Mouse (Mus musculus) heart, embryonic 11.5 days (tissue): Measurements from ENCODE around the gene Pla1a. TPM values are rescaled to one million over a fixed set of nuclear protein-coding genes. Genes with fewer than 3 reads are reported as not detected.

Experiments used
- ATAC-seq: fragments of 200-750 bp; cut with Nextera tagmentation; replicated peaks from 2 replicates; pipeline ENCODE4 v1.8.0; 2017; ENCODE audit warnings: moderate library complexity; ENCODE audit not compliant: insufficient number of reproducible peaks, low FRiP score, low TSS enrichment
- H3K27ac ChIP-seq: fragments of 300-500 bp; sonication (generic); 2 replicates; pipeline ENCODE4 v1.5.1; 2014; ENCODE audit warnings: mild to moderate bottlenecking, low read depth, low read length
- H3K27me3 ChIP-seq: fragments of 300-500 bp; sonication (generic); 2 replicates; pipeline ENCODE4 v1.6.1; 2014; ENCODE audit warnings: mild to moderate bottlenecking, low read length, mixed read lengths; ENCODE audit not compliant: control insufficient read depth, insufficient read depth
- H3K36me3 ChIP-seq: fragments of 300-500 bp; sonication (generic); 2 replicates; pipeline ENCODE4 v1.6.1; 2014; ENCODE audit warnings: mild to moderate bottlenecking, low read length, moderate library complexity, mixed read lengths; ENCODE audit not compliant: control insufficient read depth, insufficient read depth
- H3K4me1 ChIP-seq: fragments of 300-500 bp; sonication (generic); 2 replicates; pipeline ENCODE4 v1.6.1; 2014; ENCODE audit warnings: low read length; ENCODE audit not compliant: control insufficient read depth, insufficient read depth
- H3K4me2 ChIP-seq: fragments of 300-500 bp; sonication (generic); 2 replicates; pipeline ENCODE4 v1.6.1; 2014; ENCODE audit warnings: mild to moderate bottlenecking, moderate library complexity
- H3K4me3 ChIP-seq: fragments of 300-500 bp; sonication (generic); 2 replicates; pipeline ENCODE4 v1.5.1; 2014; ENCODE audit warnings: low read depth, low read length
- H3K9ac ChIP-seq: fragments of 300-500 bp; sonication (generic); 2 replicates; pipeline ENCODE4 v1.6.1; 2014; ENCODE audit warnings: mild to moderate bottlenecking, low read depth, low read length, moderate library complexity
- H3K9me3 ChIP-seq: fragments of 300-500 bp; sonication (generic); replicated peaks from 2 replicates; pipeline ENCODE4 v1.6.1; 2016; ENCODE audit warnings: low read length; ENCODE audit not compliant: control insufficient read depth
- WGBS: fragments of 180-500 bp; shearing (Covaris S2); extraction: QIAGEN DNeasy Blood & Tissue Kit; methylation state at CpG from one replicate; pipeline ENCODE4 v1.1.7; 2014; ENCODE audit not compliant: insufficient replicate concordance; 5-methylcytosine and 5-hydroxymethylcytosine counted together
- polyA plus RNA-seq: library from polyadenylated mRNA; unstranded; fragments of >200 nt; fragmentation: Nextera tagmentation; extraction: Ambion mirVana; gene quantifications from 2 replicates; pipeline ENCODE4 v1.2.1, GENCODE M21; 2014

The Pla1a gene
- polyA plus RNA-seq, 1 experiment from 2014 or later: 0.43 TPM

DNA sequence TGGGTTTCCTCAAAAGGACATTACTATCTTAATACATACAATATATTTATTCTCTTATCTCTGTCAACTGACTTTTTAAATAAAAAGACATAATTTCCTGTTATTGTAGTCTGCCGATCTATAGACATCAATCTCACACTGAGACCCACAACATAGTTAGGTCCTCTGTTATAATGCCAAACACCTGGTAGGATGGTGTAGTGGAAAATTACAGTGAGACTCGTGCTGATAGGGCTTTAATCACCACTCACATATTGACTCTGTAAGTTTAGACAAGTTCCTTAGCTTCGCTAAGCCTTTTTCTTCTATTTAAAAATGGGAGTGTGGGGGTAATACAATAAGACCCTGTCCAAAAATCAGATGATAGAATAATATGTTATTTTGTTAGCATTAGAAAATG lies 73.1 kb downstream of the Pla1a start:
- Histone ChIP-seq H3K9me3 (no peaks in the 10 kb centered on the region), H3K4me2 (no peak overlapping the region), H3K27me3 (no peaks in the 10 kb centered on the region), H3K4me3 (no peak overlapping the region), H3K27ac (no peak overlapping the region), H3K9ac (no peak overlapping the region), H3K36me3 (0 out of 2 replicates have a peak, but pooled peaks cover 3% of the 10 kb centered on the region), H3K4me1 (peaks cover 34% of the 10 kb centered on the region)
- no peak for ATAC-seq
- WGBS: 56% methylated on average over 3 of the region's 3 CpGs

DNA sequence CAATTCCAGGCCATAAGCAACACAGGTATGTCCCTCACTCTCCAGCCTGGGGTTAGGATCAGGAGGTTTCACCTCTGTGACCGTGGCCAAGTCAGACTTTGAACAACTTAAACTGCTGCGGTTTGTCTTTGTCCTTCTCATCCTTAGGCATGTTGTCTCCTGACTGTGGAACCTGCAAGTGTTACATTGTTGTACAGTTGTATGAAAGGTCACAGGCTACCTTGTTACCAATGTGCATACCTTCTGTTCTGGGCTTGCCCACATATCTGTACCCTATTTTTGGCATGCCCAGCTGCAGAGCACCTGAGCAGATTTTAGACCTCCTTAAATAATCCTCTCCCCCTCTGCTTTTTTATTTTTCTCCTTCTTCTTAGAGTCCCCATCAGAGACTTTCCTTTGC lies 73.7 kb downstream of the Pla1a start:
- peaks cover 35% of the 10 kb centered on the region for H3K4me1 ChIP-seq
- 76% methylated on average over 2 of the region's 2 CpGs for WGBS

DNA sequence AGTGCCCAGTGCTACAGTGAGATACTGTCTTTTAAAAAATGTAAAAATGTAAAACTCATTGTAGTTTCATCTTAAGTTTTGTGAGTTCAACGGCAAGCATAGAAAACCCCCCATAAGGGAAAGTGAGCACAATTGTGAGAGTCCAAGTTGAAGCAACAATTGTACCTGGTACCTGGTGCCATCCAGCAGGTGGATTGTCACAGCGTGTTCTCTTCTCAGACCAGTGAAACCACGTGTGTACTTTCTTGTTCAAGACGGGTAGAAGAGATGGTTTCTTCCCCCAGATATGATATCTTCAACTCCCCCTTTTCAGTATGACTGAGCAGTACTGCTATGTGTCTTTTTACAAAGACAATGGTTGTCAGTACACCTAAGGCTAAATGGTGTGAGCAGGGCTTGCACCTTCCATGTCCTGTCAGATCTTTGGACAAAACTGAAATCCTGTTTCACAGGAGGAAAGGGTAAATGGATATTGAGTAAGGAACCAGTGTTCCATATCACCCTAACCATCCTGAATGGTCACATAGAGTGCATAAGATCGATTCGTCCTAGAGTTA lies 74.6 kb downstream of the Pla1a start:
- 87% methylated on average over 6 of the region's 6 CpGs for WGBS

More for the DNA sequence above, 73.7 kb downstream of the Pla1a start:
- no peak overlapping the region for H3K9ac ChIP-seq
- no peak overlapping the region for H3K4me2 ChIP-seq
- no peak overlapping the region for H3K27ac ChIP-seq
- H3K36me3 ChIP-seq: 0 out of 2 replicates have a peak, but pooled peaks cover 3% of the 10 kb centered on the region
- no peaks in the 10 kb centered on the region for H3K27me3 ChIP-seq
- no peak overlapping the region for H3K4me3 ChIP-seq
- no peak for ATAC-seq
- H3K9me3 ChIP-seq: no peaks in the 10 kb centered on the region

DNA sequence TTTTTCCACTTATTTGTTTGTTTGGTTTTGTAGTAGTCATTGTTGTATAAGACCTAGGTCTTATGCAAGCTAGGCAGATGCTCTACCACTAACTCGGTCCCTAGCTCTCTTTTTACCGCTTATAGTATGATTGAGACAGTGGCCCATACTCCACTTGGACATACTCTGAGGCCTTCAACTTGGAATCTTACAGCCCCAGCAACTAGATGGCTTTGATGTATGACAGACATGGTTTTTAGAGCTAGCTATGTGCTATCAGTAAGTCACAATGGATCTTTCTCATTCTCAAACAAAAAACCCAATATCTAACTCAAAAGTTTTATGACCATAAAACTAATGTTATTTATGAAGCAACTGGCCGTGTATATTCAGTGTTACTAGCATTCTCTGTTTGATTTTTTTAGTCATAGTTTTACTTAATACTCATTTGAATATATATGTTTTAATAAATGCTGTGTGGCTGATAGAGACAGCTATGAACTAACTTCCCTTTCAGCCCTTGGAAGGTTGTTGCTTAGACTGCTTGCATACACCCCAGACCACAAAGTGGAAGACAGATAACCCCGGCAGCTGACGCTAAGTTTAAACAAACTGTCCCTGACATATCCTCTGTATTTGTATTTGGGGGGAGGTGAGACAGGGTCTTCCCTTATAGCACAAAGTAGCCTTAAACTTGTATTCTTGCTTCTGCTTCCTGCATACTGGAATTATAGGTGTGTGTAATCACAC lies 78.6 kb downstream of the Pla1a start:
- ATAC-seq: no peak
- no peaks in the 10 kb centered on the region for H3K9me3 ChIP-seq
- peaks cover 3% of the 10 kb centered on the region; the same call in 1 of the 2 replicates for H3K36me3 ChIP-seq
- H3K9ac ChIP-seq: no peak overlapping the region
- peaks cover 31% of the 10 kb centered on the region for H3K4me1 ChIP-seq
- no peak overlapping the region for H3K4me3 ChIP-seq
- H3K27ac ChIP-seq: no peak overlapping the region
- H3K27me3 ChIP-seq: no peaks in the 10 kb centered on the region
- no peak overlapping the region for H3K4me2 ChIP-seq
- 55% methylated on average over 5 of the region's 5 CpGs for WGBS

More for the DNA sequence above, 74.6 kb downstream of the Pla1a start:
- no peak overlapping the region for H3K9ac ChIP-seq
- ATAC-seq: no peak
- H3K27me3 ChIP-seq: no peaks in the 10 kb centered on the region
- no peak overlapping the region for H3K27ac ChIP-seq
- peaks cover 42% of the 10 kb centered on the region for H3K4me1 ChIP-seq
- 0 out of 2 replicates have a peak, but pooled peaks cover 3% of the 10 kb centered on the region for H3K36me3 ChIP-seq
- H3K4me2 ChIP-seq: no peak overlapping the region
- H3K4me3 ChIP-seq: no peak overlapping the region
- no peaks in the 10 kb centered on the region for H3K9me3 ChIP-seq

DNA sequence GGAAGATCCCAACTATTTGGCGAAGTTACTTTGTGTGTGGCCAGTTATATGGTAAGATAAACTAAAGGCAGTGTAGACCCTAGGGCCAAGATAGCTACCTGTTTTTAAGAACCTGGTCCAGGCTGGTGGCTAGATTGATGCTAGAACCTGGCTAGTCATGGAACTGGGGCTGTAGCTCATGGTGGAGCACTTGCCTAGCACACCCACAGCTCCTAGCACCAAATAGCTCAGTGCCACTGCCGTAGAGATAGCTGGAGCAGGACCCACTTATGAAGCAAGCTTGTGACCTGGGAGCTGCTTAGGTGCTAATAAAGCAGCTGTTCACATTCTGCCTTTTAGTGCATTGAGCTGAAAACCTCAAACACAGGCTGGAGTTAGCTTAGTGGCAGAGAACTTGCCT lies 79.3 kb downstream of the Pla1a start:
- H3K27ac ChIP-seq: no peak overlapping the region
- 73% methylated on average over 2 of the region's 2 CpGs for WGBS

DNA sequence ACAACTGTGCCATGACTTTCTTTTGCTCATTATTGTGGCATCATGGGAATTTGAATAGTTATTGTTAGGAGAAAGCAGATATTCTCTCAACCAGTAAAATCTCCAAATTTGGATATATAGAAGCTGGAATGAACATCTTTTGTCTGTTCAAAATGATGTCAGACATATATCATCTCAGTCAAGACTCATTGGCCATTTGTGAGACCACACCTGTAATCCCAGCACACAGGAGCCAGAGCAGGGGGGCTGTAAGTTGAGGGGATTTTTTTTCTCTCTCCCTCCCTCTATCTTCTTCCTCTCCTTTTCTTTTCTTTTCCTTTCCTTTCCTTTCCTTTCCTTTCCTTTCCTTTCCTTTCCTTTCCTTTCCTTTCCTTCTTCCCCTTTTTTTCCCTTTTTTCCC lies 80.1 kb downstream of the Pla1a start:
- Histone ChIP-seq H3K27ac (no peak overlapping the region), H3K27me3 (no peaks in the 10 kb centered on the region), H3K36me3 (peaks cover 3% of the 10 kb centered on the region; the same call in 1 of the 2 replicates), H3K9me3 (no peaks in the 10 kb centered on the region), H3K9ac (no peak overlapping the region), H3K4me1 (peaks cover 26% of the 10 kb centered on the region), H3K4me2 (no peak overlapping the region), H3K4me3 (no peak overlapping the region)
- ATAC-seq: no peak

More for the DNA sequence above, 79.3 kb downstream of the Pla1a start:
- Histone ChIP-seq H3K9ac (no peak overlapping the region), H3K4me1 (peaks cover 25% of the 10 kb centered on the region), H3K9me3 (no peaks in the 10 kb centered on the region), H3K4me2 (no peak overlapping the region), H3K27me3 (no peaks in the 10 kb centered on the region), H3K4me3 (no peak overlapping the region), H3K36me3 (peaks cover 3% of the 10 kb centered on the region; the same call in 1 of the 2 replicates)
- no peak for ATAC-seq

DNA sequence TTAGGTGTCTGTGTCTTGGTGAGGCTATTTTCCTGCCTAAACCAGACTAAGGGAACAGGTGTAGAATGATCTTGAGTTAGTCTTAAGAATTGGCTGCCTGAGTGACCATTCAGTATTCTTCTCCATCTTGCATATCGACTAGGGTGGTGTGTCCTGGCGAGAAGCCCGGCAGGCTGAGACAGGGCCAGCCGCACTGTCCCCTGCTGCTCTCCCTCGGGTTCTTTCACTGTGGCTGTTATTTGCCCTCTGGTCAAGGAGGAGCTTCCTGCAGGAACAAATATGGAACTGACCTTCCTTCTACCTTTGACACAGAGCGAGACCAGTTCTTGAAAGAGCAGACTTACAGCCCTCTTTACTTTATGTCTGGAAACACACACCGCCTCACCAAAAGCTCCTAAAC lies 80.9 kb downstream of the Pla1a start:
- no peak overlapping the region for H3K4me3 ChIP-seq
- peak overlapping the region; percentile 75 for H3K27ac ChIP-seq
- H3K4me1 ChIP-seq: peaks cover 30% of the 10 kb centered on the region
- no peaks in the 10 kb centered on the region for H3K27me3 ChIP-seq
- WGBS: 62% methylated on average over 7 of the region's 7 CpGs
- peaks cover 3% of the 10 kb centered on the region; the same call in 1 of the 2 replicates for H3K36me3 ChIP-seq
- ATAC-seq: no peak
- H3K4me2 ChIP-seq: peak overlapping the region; percentile 27
- no peaks in the 10 kb centered on the region for H3K9me3 ChIP-seq
- H3K9ac ChIP-seq: peak overlapping the region; percentile 46; the same call in 1 of the 2 replicates

DNA sequence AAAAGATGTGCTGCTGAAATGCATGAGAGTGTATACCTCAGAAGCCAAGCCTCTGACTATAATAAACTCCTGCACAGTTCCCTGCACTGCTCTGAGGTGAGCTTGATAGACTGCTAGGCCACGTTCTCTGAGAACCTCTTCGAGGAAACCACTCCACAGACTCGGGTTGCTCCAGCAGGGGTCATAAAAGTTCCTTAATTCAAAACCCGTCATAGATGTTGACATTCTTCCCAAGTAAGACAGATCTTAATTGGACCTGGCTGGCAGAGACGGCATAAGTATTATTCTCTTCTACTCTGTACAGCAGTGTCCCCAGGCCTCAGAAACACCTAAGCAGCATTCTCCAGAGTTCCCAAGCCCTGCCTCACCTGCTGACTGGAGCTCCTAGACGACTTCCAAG lies 82.0 kb downstream of the Pla1a start:
- Histone ChIP-seq H3K9me3 (no peaks in the 10 kb centered on the region), H3K4me3 (no peak overlapping the region), H3K9ac (no peak overlapping the region; the same call in 1 of the 2 replicates), H3K36me3 (no peaks in the 10 kb centered on the region; the same call in 1 of the 2 replicates), H3K4me2 (peak overlapping the region; percentile 10), H3K27me3 (no peaks in the 10 kb centered on the region), H3K27ac (peak overlapping the region; percentile 75), H3K4me1 (peaks cover 27% of the 10 kb centered on the region)
- WGBS: 38% methylated on average over 6 of the region's 6 CpGs
- ATAC-seq: no peak
